Mouse (Mus musculus) midbrain, postnatal 0 days (tissue): ENCODE results near the gene Pck1. TPM values are rescaled to one million over a fixed set of nuclear protein-coding genes. Genes with fewer than 3 reads are reported as not detected.

Source experiments
- ATAC-seq: fragments of 200-750 bp; cut with Nextera tagmentation; 2 replicates; pipeline ENCODE4 v1.8.0; 2017; ENCODE audit warnings: moderate number of reproducible peaks, mild to moderate bottlenecking, moderate TSS enrichment, moderate library complexity; ENCODE audit not compliant: low FRiP score
- DNase-seq: peaks from one replicate; pipeline ENCODE4 v3.0.0-alpha.2; 2015; ENCODE audit warnings: low spot score
- H3K27ac ChIP-seq: fragments of 300-500 bp; sonication (generic); 2 replicates; pipeline ENCODE4 v1.5.1; 2014; ENCODE audit warnings: low read depth, mild to moderate bottlenecking, low read length, mixed read lengths
- H3K27me3 ChIP-seq: fragments of 300-500 bp; sonication (generic); 2 replicates; pipeline ENCODE4 v1.6.1; 2014; ENCODE audit warnings: low read length, control low read depth, mixed read lengths; ENCODE audit not compliant: insufficient read depth
- H3K36me3 ChIP-seq: fragments of 300-500 bp; sonication (generic); 2 replicates; pipeline ENCODE4 v1.6.1; 2014; ENCODE audit warnings: low read length, control low read depth, mixed read lengths; ENCODE audit not compliant: insufficient read depth
- H3K4me1 ChIP-seq: fragments of 300-500 bp; sonication (generic); 2 replicates; pipeline ENCODE4 v1.6.1; 2014; ENCODE audit warnings: mild to moderate bottlenecking, control low read depth, antibody characterized with exemption, low read length, mixed read lengths; ENCODE audit not compliant: insufficient read depth
- H3K4me2 ChIP-seq: fragments of 300-500 bp; sonication (generic); 2 replicates; pipeline ENCODE4 v1.6.1; 2014; ENCODE audit warnings: low read depth, mild to moderate bottlenecking, low read length, mixed read lengths; ENCODE audit not compliant: poor library complexity, severe bottlenecking
- H3K4me3 ChIP-seq: fragments of 300-500 bp; sonication (generic); 2 replicates; pipeline ENCODE4 v1.5.1; 2014; ENCODE audit warnings: low read depth, mild to moderate bottlenecking, low read length, moderate library complexity
- H3K9ac ChIP-seq: fragments of 300-500 bp; sonication (generic); replicated peaks from 2 replicates; pipeline ENCODE4 v1.6.1; 2014; ENCODE audit warnings: mild to moderate bottlenecking, low read length, moderate library complexity, mixed read lengths; ENCODE audit not compliant: poor library complexity, severe bottlenecking
- H3K9me3 ChIP-seq: fragments of 300-500 bp; sonication (generic); 2 replicates; pipeline ENCODE4 v1.6.1; 2016; ENCODE audit warnings: low read length, control low read depth
- CTCF ChIP-seq: IDR thresholded peaks from 2 replicates; pipeline ENCODE4 v1.5.1; 2016; ENCODE audit warnings: antibody characterized with exemption, mild to moderate bottlenecking
- WGBS: fragments of 180-500 bp; shearing (Covaris S2); extraction: QIAGEN DNeasy Blood & Tissue Kit; methylation state at CpG from one replicate; pipeline ENCODE4 v1.1.7; 2014; 5-methylcytosine and 5-hydroxymethylcytosine counted together
- polyA plus RNA-seq: library from polyadenylated mRNA; unstranded; fragments of >200 nt; fragmentation: Nextera tagmentation; extraction: Ambion mirVana; gene quantifications from 2 replicates; pipeline ENCODE4 v1.2.1, GENCODE M21; 2015
- total RNA-seq: library from RNA; depleted of rRNA; stranded (reverse); fragments of >200 nt; gene quantifications from 2 replicates; pipeline ENCODE4 v1.2.3, GENCODE M21; 2014

Pck1 gene
- total and polyA plus RNA-seq, 2 experiments from 2014 or later: 0.07 TPM; not detected in 1

- ATAC-seq (no peak), DNase-seq (no peak)
- H3K9me3 ChIP-seq: no peaks in the 10 kb centered on the region
- no peaks in the 10 kb centered on the region for H3K27me3 ChIP-seq
- H3K27ac ChIP-seq: no peak overlapping the region
- H3K9ac ChIP-seq: no peak overlapping the region
- no peak overlapping the region for H3K4me2 ChIP-seq
- H3K4me3 ChIP-seq: no peak overlapping the region
- no peak for TF ChIP-seq CTCF
- no peaks in the 10 kb centered on the region for H3K4me1 ChIP-seq
- WGBS: 39% methylated on average over 8 of the region's 8 CpGs
- H3K36me3 ChIP-seq: no peaks in the 10 kb centered on the region
These were observed 34.5 kb downstream of the Pck1 start for GRCm38 (mm10) chr2:173187182-173187855.

GRCm38 (mm10) chr2:173194796-173195195 lies 41.9 kb downstream of the Pck1 start:
- TF ChIP-seq CTCF: no peak
- Histone ChIP-seq H3K4me3 (no peak overlapping the region), H3K4me1 (no peaks in the 10 kb centered on the region), H3K9ac (no peak overlapping the region), H3K27ac (no peak overlapping the region), H3K36me3 (no peaks in the 10 kb centered on the region), H3K4me2 (no peak overlapping the region), H3K27me3 (no peaks in the 10 kb centered on the region), H3K9me3 (no peaks in the 10 kb centered on the region)
- no peak for ATAC-seq
- DNase-seq: no peak
- 85% methylated on average over 4 of the region's 4 CpGs for WGBS

- no peaks in the 10 kb centered on the region for H3K27me3 ChIP-seq
- WGBS: 84% methylated on average over 19 of the region's 19 CpGs
- DNase-seq (no peak), ATAC-seq (no peak)
- H3K9ac ChIP-seq: no peak overlapping the region
- no peaks in the 10 kb centered on the region for H3K4me1 ChIP-seq
- H3K4me3 ChIP-seq: no peak overlapping the region
- no peak for TF ChIP-seq CTCF
- H3K4me2 ChIP-seq: no peak overlapping the region
- no peaks in the 10 kb centered on the region for H3K36me3 ChIP-seq
- H3K9me3 ChIP-seq: no peaks in the 10 kb centered on the region
- no peak overlapping the region for H3K27ac ChIP-seq
These were observed 50.3 kb downstream of the Pck1 start for GRCm38 (mm10) chr2:173202924-173203689.

GRCm38 (mm10) chr2:173203726-173204125 lies 50.9 kb downstream of the Pck1 start:
- Histone ChIP-seq H3K4me2 (no peak overlapping the region), H3K27me3 (no peaks in the 10 kb centered on the region), H3K9me3 (no peaks in the 10 kb centered on the region), H3K27ac (no peak overlapping the region), H3K4me3 (no peak overlapping the region), H3K9ac (no peak overlapping the region), H3K4me1 (no peaks in the 10 kb centered on the region), H3K36me3 (no peaks in the 10 kb centered on the region)
- 81% methylated on average over 3 of the region's 3 CpGs for WGBS
- no peak for TF ChIP-seq CTCF
- DNase-seq (no peak), ATAC-seq (no peak)

GRCm38 (mm10) chr2:173204671-173205070 lies 51.8 kb downstream of the Pck1 start:
- H3K4me3 ChIP-seq: no peak overlapping the region
- TF ChIP-seq CTCF: no peak
- no peaks in the 10 kb centered on the region for H3K27me3 ChIP-seq
- no peak overlapping the region for H3K27ac ChIP-seq
- ATAC-seq (no peak), DNase-seq (no peak)
- whole genome bisulfite sequencing: 79% methylated on average over 4 of the region's 4 CpGs
- H3K36me3 ChIP-seq: no peaks in the 10 kb centered on the region
- H3K9ac ChIP-seq: no peak overlapping the region
- H3K4me2 ChIP-seq: no peak overlapping the region
- no peaks in the 10 kb centered on the region for H3K4me1 ChIP-seq
- no peaks in the 10 kb centered on the region for H3K9me3 ChIP-seq

- ATAC-seq (no peak), DNase-seq (no peak)
- H3K9me3 ChIP-seq: no peaks in the 10 kb centered on the region
- H3K4me3 ChIP-seq: no peak overlapping the region
- 92% methylated on average over 14 of the region's 14 CpGs for WGBS
- no peaks in the 10 kb centered on the region for H3K36me3 ChIP-seq
- no peak overlapping the region for H3K27ac ChIP-seq
- H3K27me3 ChIP-seq: no peaks in the 10 kb centered on the region
- no peak overlapping the region for H3K9ac ChIP-seq
- H3K4me2 ChIP-seq: no peak overlapping the region
- H3K4me1 ChIP-seq: no peaks in the 10 kb centered on the region
- TF ChIP-seq CTCF: no peak
These were observed 52.8 kb downstream of the Pck1 start for GRCm38 (mm10) chr2:173205563-173206099.
